Mouse (Mus musculus) testis, adult 10 weeks (tissue): ENCODE data around the gene Rpl39l. TPM values are rescaled to one million over a fixed set of nuclear protein-coding genes. Genes with fewer than 3 reads are reported as not detected.

Experiments used
- polyA plus RNA-seq: library from polyadenylated mRNA; stranded (reverse); fragments of 350-450 nt; fragmentation: Illumina TruSeq; extraction: RNeasy Lipid Tissue Mini Kit (QIAGEN cat#74804); gene quantifications from one replicate; pipeline ENCODE4 v1.2.3, GENCODE M21; 2014; ENCODE audit warnings: low read depth, low replicate concordance

The Rpl39l gene
- 633 TPM for polyA plus RNA-seq

GRCm38 (mm10) chr16:10170005-10170404 is at the start of gene Rpl39l:
TSS of gene Rpl39l (plus strand) at chr16:10170226.

GRCm38 (mm10) chr16:10192679-10193506 is 22.9 kb downstream of the Rpl39l start, which contains the start of gene Atf7ip2:
TSS of gene Atf7ip2 (plus strand) at chr16:10192712.

Other genes starting within 250 kb of the Rpl39l start
- 0.15 TPM for gene Grin2a, start 174.7 kb upstream of the Rpl39l start, polyA plus RNA-seq
- 248 TPM for gene Atf7ip2, start 22.5 kb downstream of the Rpl39l start, polyA plus RNA-seq
- gene Emp2, start 143.7 kb downstream of the Rpl39l start, polyA plus RNA-seq = 1.3 TPM
- 61.2 TPM for gene Tekt5, start 225.3 kb downstream of the Rpl39l start, polyA plus RNA-seq
- 1.8 TPM for gene Nubp1, start 241.7 kb downstream of the Rpl39l start, polyA plus RNA-seq